Mouse (Mus musculus) left cerebral cortex, postnatal 10 days (tissue): ENCODE measurements at regions not wholly inside any gene's neighbourhood (a gene's known extent, or its start where the extent isn't known, plus 50 kb on each side); places are given as distances from the start of the nearest gene placed in this dataset.
"Not testable (repeated sequence)": the region's sequence is repeated elsewhere in the genome, so short reads cannot be mapped to it uniquely, and the experiment has no call there.

Experiments used
- DNase-seq, 2 experiments: peaks; one replicate each; pipeline ENCODE4 v3.0.0; 2021 to 2022; ENCODE audit warnings: low spot score in 2 of 2, mixed read lengths in 1 of 2; ENCODE audit errors: extremely low spot score in 1 of 2
- intact Hi-C: fragments of 180-260 bp; cut with DNase I; formaldehyde crosslinking; loops from one replicate; pipeline ENCODE4 v1.15.1; 2025

- DNase-seq, intact Hi-C loops: not testable (repeated sequence)
These were observed 199.4 kb upstream of the Cdk6 start for GRCm38 (mm10) chr5:3141841-3142240.

DNA sequence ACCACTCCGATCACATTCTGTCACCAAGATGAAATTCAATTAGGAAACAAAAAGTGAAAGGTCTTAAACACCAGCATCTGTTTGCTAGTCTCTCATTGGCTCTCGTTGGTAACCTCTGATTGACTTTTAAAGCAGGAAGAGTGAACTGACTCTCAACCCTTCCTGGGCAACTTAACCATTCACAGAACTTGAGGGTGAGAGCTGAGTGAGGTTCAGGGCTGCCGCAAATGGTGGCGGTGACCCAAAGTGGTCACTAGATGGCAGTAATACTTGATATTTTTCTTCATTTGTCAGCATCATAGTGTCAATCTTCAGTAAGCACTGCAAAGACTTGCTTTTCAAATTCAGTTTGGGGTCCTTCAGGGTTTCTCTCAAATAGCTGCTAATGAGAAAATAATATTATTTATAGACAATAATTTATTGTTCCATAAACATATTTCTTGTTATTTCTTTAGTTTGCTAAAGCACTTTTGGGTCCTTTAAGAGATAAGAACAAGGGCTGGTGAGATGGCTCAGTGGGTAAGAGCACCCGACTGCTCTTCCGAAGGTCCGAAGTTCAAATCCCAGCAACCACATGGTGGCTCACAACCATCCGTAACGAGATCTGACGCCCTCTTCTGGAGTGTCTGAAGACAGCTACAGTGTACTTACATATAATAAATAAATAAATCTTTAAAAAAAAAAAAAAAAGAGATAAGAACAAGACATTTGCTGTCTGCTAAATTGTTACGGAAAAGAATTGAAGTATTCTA is 194.6 kb upstream of the Cdk6 start:
- DNase-seq: not testable (repeated sequence)

GRCm38 (mm10) chr5:3149886-3150285 is 191.4 kb upstream of the Cdk6 start:
- intact Hi-C loops: loop anchor here (5.0 to 10.0 kb wide), 2 partner anchors 195 to 367 kb away; partner anchors contain the start of gene Cdk6
- not testable (repeated sequence) for DNase-seq

More for the DNA sequence above, 194.6 kb upstream of the Cdk6 start:
- intact Hi-C loops: not testable (repeated sequence)

DNA sequence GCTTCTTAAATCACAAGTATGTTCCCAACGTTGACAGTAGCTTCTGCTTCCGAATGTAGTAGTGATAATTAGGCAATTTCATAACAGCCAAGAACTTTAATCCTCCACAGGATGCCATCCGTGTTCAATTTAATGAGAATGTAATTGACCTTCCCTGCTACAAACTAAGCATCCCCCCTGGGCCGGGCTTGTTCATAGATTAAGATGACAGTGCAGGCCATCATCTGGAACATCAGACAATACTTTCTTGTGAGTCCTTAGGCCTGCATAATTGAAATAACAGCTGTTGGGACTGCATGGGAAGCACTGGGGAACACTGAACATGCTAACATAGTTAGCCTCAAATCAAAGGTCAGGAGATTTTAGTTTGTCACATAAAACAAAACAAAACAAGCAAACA is 190.5 kb upstream of the Cdk6 start:
- not testable (repeated sequence) for DNase-seq
- intact Hi-C loops: loop anchor here (5.0 to 10.0 kb wide), 2 partner anchors 194 to 367 kb away; partner anchors contain the start of gene Cdk6

DNA sequence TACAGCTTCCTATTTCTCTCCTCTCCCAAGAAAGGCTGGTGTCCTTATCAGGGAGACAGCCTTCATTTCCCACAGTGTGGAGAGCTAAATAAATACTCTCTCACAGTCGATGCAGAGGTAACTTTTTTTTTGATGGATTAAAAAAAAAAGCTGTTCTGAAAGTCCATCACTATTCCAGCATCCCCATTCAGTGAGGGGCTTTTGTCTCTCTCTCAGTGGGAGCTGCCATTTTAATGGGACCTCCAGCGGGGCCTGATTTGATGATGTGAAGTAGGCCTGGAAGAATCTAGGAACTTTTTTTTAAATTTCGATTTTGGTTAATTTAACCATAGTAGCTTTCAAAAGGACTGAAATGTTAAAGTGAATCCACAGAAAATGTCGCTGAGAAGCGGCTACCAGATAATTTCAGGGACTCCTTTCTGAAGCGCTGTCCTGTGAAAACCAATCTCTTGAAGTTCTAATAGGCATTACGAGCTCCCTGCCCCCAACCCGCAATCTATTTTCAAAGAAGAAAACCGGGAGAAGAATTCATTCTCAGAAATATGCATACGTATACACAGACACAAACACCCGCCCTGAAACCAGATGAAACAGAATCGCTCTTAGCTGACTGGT is 189.6 kb upstream of the Cdk6 start:
- not testable (repeated sequence) for DNase-seq
- intact Hi-C loops: loop anchor here (5.0 to 10.0 kb wide), 2 partner anchors 193 to 366 kb away; partner anchors contain the start of gene Cdk6

DNA sequence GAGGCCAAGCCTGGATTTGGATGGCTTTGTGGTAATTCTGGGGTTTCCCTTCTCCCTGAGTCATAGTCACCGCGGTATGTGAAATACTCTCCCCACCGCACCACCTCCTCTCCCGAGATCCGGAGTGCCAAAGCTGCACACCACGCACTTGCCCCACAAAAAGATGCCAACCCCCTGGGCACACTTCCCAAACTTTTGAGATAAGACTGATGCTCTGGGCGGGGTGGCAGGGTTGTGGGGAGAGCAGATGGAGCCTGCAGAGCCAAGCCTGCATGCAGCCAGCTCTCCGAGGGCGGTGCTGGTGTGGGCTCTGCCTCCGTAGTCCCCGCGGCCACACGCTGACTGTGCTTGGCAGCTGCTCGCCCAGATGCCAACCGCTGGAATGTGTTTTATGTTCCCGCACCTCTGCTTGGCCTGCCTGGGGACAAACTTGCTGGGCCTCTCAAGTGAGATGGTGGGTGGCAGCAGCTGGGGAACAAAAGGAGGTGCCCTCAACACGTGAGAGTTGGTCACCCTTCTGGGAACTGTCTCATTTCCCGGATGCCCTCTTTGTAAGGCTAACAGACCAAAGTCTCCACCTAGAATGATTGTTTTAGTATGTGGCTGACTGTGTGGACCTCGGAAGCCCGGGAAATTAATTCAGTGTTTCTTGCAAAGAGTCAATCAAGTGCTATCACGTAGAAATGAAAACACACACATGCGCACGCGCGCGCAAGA is 189.0 kb upstream of the Cdk6 start:
- intact Hi-C loops: loop anchor here (5.0 to 10.0 kb wide), 2 partner anchors 192 to 365 kb away; partner anchors contain the start of gene Cdk6
- peak; percentile 36 to 75 for DNase-seq

DNA sequence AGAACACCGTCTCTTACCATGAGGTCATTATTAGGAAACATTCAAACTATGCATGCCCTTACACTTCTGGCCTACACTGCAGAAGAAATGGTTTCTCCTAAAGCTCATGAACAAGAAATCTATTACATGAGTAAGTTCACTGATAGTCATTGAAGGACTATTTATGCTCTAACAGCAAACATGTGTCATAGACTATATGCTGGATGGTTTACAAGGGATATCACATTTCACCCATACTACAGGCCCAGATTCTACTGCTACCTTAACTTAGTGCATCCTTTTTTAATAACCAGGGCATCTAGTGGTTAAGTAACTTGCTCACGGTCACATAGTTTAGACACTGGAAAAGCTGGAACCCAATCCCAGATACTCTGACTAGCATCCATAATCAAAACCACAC is 175.8 kb upstream of the Cdk6 start:
- not testable (repeated sequence) for DNase-seq

GRCm38 (mm10) chr5:3166496-3166895 is 174.8 kb upstream of the Cdk6 start:
- DNase-seq, intact Hi-C loops: not testable (repeated sequence)

More for the DNA sequence above, 175.8 kb upstream of the Cdk6 start:
- intact Hi-C loops: not testable (repeated sequence)

GRCm38 (mm10) chr5:3193592-3193991 is 147.7 kb upstream of the Cdk6 start:
- intact Hi-C loops, DNase-seq: not testable (repeated sequence)

GRCm38 (mm10) chr5:3197952-3198841 is 143.1 kb upstream of the Cdk6 start:
- DNase-seq: peak; percentile 5 to 27

DNA sequence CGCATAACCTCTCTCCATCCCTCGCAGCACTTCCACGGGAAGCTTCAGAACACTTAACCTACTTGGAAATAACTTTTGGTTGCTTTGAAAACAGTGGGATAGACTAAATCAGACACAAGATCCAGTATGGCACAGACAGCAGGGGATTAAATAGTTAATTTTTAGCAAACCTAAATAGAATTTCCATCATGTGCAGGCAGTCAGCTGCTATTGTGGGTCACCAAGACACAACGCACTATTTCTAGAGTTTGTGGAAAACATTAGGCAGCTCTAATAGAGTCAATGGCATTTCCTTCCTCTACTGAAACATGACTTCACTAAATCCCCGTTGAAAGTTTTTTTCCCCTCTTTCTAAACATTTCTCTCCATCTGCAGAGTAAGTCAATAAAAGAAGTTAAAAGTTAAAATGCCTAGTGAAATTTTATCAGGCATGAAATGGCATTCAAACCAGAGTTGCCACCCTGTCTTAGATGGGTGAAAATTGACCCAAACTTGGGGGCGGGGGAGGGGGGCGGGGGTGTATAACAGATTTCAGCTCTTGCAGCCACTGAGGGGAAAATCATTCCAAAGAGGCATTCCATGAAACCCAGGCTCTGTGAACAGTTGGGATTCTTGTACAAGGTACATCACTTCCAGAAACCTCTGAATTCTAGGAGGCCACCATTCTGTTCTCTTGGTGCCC is 142.3 kb upstream of the Cdk6 start:
- DNase-seq, intact Hi-C loops: not testable (repeated sequence)

More at GRCm38 (mm10) chr5:3197952-3198841, 143.1 kb upstream of the Cdk6 start:
- intact Hi-C loops: no loop called here

DNA sequence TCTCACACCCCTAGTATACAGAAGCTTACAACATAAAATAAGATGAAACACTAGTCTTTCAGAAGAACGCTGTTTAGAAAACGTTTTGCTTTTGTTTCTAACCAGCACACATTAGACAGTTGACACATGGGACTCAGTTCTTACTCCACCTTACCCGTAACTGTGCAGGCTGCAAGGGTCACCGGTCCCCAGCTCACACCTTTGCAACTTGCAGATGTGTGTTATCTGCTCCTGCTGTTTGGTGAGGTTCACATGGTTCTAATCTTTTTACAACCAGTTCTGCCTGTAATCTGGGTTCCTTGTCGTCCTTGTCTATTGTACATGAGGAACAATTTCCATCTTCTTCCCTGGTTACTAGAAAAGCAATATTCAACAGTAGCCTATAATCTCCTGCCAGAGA is 135.1 kb upstream of the Cdk6 start:
- DNase-seq, intact Hi-C loops: not testable (repeated sequence)

GRCm38 (mm10) chr5:3208293-3208692 is 133.0 kb upstream of the Cdk6 start:
- intact Hi-C loops, DNase-seq: not testable (repeated sequence)

GRCm38 (mm10) chr5:3211284-3211683 is 130.0 kb upstream of the Cdk6 start:
- intact Hi-C loops: no loop called here
- no peak for DNase-seq

- DNase-seq: no peak
- intact Hi-C loops: no loop called here
These were observed 125.2 kb upstream of the Cdk6 start for GRCm38 (mm10) chr5:3216053-3216452.

DNA sequence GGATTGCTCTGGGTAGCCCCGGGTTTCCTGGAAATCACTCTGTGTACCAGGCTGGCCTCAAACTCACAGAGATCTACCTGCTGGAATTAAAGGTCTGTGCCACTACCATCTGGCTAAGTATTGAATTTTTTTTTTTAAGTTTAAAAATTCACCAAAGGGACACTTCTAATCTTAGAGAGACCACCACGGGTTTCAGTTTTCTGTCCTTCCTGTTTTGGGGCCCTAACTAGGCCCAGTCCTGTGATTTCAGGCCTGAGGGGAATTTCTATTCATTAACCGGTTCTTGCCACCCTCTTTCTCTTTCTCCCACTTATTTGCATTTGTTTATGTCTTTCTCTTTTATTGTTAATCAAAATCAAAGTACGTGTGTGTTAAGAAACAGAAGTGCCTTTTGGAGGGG is 122.1 kb upstream of the Cdk6 start:
- DNase-seq: no peak
- intact Hi-C loops: no loop called here

GRCm38 (mm10) chr5:3219770-3220169 is 121.5 kb upstream of the Cdk6 start:
- intact Hi-C loops: loop anchor here (5.0 kb wide), 1 partner anchor 298 kb away; no protein-coding TSS in a partner anchor
- no peak for DNase-seq

DNA sequence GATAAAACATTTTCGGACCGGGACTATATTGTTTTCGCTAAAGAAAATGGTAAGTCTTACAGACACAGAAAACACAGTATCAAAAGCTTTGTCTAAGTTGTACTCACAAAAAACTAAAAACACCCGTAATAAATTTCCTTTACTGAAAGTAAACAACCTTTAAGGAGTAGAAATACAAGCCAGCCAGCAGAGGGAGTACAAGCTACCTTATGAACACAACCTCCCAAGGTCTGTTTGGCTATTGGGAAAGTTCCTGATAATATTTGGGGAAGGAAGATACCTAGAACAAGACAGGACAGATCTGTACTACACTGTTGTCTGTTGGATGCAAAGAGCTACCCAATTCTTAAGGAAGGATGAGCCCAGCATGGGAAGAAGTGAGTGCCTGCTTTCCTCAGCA is 117.5 kb upstream of the Cdk6 start:
- intact Hi-C loops: loop anchor here (5.0 kb wide), 1 partner anchor 293 kb away; no protein-coding TSS in a partner anchor

More for the DNA sequence above, 117.5 kb upstream of the Cdk6 start:
- DNase-seq: not testable (repeated sequence)
